Mouse (Mus musculus) lung, adult 2 months (tissue): ENCODE measurements around the gene Cd52.

Experiments used
- CTCF ChIP-seq: fragments of 200-500 bp; IDR thresholded peaks from 2 replicates; pipeline ENCODE4 v1.5.1; 2011; ENCODE audit warnings: mild to moderate bottlenecking, low read length, control low read depth; ENCODE audit not compliant: insufficient read depth
- POLR2A ChIP-seq: fragments of 200-500 bp; IDR thresholded peaks from 2 replicates; pipeline ENCODE4 v1.6.1; 2011; ENCODE audit warnings: low read depth, mild to moderate bottlenecking, control low read depth, low read length, borderline replicate concordance; ENCODE audit errors: extremely low read depth

- no peak for TF ChIP-seq CTCF
- no peak for TF ChIP-seq POLR2A
These were observed 51.8 kb downstream of the Cd52 start for GRCm38 (mm10) chr4:134043041-134043440.
